Mouse (Mus musculus): ENCODE results near the gene Lnp1.
"Not testable (repeated sequence)": the region's sequence is repeated elsewhere in the genome, so short reads cannot be mapped to it uniquely, and the experiment has no call there.

Lnp1 gene

DNA sequence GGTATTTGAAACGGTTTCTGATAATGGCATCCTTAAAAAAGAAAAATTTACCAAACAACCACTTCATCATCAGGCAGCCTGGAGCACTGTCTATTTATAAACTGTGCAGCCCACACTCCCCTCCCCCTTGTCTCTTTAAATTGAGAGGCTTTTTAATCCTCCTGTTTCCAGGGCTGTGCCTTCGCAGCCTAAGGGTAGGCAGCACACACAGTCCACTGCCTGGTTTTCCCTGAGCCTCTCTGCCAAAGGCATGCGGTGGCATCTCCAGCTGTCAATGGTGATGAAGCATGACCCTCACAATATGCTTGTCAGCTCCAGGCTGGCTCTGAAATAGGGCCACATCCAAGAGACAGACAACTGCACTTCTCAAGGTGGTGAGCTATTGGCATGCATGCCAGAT is at the start of gene Lnp1:
TSS of gene Lnp1 (minus strand) at position 39 of the 400 bp plus-strand sequence.
- DNase-seq (ENCODE audit: low spot score), result no peak

DNA sequence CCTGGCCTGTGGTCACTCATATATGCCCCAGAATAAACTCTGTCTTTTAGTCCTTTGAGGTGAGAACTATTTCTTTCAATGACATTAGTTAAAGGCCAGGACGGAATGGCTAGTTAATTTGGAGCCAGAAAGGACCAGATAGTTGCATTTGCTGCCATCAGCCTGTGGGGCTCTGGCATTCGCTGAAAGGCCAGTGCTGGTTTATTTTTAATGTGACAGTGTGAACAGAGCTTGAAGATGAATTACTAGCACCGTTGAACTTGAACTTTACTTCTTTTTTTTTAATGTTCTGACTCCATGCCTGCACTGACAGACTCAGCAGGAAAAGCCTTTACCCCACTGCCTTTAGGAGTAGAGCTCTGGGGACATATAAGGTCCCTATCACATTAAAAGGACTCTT is 46.8 kb upstream of the Lnp1 start:
- DNase-seq (ENCODE audit: low spot score), result no peak

DNA sequence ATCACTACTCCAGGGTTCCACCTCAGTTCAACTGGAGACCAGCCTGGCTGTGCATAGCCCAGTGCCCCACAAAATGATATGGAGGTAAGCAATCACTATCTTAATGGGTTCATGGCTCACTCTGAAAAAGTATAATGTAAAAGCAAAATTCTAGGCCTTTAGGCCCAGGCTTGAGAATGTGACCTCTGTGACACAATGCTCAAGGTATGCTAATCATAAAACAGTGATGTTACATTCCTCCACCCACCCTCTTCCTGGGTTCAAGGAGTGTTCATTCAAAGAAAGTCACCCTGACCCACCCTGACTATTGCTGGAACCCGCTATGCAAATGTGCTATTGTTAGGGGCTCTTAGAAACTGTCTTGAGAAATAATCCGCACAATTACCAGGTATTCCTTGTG is 30.4 kb upstream of the Lnp1 start:
- DNase-seq (ENCODE audit: low spot score), result not testable (repeated sequence)

DNA sequence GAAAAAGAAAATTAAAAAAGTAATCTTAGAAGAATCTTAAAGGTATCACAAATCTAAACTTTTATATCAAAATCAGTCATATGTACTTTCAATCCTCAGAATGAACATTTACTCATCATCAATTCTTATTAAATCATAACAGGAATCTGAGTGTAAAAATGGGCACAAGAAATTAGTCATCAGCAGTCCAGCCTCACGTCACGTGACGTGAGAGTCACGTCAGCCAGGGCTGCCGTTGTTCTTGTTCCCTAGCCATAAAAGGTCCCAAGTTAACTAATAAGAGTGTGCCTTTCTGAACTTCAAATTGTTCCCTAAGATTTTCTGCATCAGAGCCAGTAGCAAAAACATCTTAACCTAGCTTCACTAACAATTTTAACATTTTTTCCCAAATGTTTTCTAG is 21.2 kb upstream of the Lnp1 start:
- no peak for DNase-seq (ENCODE audit: low spot score)

DNA sequence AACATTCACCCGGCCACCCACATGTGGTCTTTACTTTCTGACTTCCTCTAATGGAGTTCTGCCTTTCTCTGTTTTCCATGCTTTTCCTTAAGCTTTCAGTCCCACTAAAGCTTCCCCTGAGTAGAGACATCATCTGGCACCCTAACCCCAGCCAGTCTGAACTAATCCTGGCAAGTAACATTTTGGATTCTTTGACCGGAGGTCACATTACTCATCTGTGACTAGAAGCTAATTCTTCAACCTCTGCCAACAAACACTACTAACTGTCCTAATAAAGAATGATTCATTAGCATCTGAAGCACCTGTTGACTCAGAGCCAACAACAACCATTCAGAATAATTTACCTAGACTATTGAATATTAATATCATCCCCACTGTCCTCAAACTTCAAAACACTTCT is 14.5 kb upstream of the Lnp1 start:
- no peak for DNase-seq (ENCODE audit: low spot score)

DNA sequence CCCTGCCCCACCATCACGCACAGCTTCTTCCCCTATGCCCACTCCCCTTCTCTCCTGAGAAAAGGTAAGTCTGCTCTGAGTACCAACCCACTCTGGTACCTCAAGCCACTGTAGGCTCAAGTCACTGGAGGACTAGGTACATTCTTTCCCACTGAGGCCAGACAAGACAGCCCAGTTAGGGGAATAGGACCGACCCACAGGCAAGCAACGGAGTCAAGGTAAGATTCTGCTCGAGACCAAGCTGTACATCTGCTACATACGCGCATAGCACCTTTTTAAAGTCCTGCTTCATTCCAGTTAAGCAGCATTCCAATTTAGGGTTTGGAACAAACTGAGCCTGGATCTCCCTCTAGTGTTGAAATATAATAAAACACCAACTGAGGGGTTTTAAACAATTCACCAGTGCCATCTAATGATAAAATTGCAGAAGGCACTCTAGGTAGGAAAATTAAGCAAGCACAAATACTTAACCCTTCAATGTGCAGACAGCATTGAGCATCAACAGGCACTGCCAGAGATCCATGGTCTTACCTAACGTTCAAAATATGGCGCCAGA is 7.7 kb downstream of the Lnp1 start:
- DNase-seq (ENCODE audit: low spot score), result peak; percentile 84

DNA sequence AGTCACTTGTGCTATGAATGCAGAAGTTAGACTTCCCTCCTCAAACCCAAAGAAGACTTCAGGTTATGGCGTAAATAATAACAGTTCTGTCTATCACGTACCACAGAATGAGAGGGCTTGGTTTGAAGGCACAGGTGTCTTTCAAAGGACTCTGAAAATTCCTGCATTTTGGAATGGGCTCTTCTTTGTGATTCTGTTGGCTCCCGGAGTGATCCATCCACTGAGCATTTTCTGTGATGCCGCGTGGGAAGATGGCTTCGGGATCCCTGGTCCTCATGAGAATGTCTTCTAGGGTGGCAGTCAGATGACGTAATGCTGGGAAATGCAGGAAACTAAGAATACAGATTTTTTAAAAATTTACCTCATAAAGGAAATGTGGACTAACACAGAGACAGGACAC is 10.6 kb downstream of the Lnp1 start:
- DNase-seq (ENCODE audit: low spot score), result no peak

DNA sequence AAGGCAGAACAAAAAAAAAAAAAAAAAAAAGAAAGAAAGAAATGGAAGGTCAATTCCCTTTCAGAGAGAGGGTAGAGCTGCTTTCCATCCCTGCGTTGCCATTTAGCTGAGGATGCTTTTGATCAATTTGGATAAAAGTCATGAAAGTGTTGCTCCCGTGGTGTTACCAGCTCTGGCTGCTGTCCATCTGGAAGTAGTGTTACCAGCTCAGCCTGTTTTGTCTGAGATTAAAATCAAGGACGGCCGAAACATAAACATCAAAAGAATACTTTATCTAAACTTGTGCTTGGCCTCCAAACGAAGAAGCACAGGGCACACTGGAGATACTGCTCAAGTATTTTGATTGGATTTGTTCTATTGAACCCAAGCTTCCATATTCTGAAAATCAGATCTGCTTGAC is 18.9 kb downstream of the Lnp1 start:
- DNase-seq (ENCODE audit: low spot score), result no peak

DNA sequence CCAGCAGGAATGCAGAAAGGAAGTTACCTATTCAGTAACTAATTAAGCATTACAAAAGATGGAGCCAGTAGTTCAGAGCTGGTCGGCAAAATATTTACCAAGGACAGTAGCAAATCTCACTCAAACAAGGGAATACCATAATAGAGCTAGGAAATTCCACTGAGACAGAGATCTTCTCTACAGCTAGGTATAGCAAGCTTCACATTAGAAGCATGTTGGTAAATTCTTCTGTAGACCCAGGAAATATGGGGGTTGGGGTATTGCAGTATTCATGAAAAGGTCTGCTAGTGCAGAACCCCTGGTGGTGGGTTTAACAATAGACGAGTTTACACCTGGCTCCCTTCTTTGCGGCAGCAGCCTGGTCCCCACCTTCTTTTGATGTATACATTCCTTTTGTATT is 25.7 kb downstream of the Lnp1 start:
- DNase-seq (ENCODE audit: low spot score), result not testable (repeated sequence)

DNA sequence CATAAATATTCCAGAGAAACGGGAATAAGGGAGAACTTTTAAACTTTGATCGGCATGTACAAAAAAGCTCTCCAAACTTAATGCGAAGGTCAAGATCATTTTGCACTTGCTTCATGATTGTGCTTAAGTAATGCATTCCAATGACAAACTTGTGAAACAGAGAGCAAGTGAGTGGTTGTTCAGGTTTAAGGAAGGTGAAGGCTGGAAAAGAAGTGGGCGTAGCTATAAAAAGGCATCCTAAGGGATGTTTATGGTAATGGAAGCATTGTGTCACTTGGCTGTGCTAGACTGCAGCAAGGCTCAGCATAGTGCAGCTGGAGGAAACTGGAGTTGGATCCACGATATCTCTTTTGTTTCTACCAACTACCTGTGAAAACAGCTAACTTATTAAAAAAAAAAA is 36.3 kb downstream of the Lnp1 start:
- no peak for DNase-seq (ENCODE audit: low spot score)

DNA sequence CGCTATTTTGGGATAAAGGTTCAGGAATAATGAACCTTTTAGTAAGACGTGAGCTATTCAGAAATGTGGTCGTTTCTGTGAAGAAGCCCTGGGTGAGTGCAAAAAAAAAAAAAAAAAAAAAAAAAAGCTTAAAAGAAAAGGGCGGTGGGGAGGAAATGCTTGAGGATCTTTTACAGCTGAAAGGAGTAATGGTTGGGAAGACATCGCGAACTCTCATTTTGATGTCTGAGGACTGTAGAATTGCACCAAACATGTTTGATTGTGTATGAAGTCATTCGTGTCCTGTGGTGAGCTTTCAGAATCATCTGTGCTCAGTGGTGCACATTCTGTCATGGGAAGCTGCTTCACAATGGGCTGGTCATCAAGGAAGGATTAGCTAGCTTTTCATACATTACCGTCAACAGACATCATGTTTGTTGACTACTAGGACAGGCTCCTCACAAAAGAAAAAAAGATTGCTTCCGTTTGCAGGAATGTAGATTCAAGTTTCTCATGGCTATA is 41.2 kb downstream of the Lnp1 start:
- DNase-seq (ENCODE audit: low spot score), result peak; percentile 9

DNA sequence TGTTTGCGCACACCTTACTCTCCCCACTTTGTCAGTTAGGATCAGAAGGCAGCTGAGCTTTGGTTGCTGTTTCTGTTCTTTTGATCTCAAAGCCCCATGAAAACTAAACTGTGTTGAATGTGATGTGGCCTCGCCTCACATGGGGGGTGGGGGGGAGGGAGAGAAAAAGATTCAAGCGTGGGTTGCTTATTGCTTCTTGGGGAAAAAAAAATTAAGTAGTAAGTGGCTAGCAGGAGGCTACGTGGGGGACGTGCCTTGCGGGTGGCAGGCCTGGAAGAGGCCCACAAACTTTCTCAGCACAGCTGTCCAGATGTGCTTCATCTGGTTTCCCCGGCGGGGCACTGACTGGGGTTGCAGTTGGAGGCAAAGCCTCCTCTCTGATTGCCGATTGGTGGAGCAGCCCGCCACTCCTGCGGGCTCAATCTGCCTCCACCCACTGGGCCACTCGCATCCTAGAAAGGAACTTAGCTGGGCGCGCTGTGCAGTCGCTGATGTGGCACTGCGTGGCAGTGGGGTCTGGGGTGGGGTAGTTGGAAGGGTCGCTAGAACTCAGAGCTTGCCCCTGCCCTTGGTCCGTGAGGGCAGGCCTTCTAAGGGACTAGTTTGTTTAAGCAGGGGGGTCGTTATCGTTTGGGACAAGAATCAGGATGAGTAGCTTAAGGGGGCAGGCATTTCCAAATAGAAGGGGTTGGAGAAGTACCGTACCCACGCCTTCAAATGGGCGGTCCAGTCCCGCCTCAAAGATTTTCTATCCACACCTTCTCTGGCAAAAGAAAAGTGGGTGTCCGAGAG is 41.8 kb downstream of the Lnp1 start, which contains the start of gene Tmem45a:
TSS of gene Tmem45a (minus strand) at position 343 of the 792 bp plus-strand sequence.
- DNase-seq (ENCODE audit: low spot score), result peak; percentile 88

DNA sequence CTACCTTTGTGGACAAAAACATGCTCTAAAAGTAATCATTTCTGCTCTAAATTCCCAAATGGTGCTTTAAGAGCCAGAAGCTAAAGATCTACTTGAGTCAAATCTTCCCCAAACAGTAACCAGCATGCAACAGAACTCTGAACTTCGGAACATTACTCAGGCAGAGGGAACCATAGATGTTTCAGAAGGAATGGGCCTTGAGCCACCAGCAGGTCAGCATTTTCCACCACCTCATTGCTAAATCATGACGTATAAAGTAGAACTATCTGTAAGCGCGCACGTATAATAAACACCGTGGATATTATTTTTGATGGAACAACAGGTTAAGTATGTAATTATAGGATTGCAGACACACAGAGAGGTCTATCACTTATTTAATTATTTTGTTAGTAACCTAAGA is 43.0 kb downstream of the Lnp1 start:
- DNase-seq (ENCODE audit: low spot score), result no peak

DNA sequence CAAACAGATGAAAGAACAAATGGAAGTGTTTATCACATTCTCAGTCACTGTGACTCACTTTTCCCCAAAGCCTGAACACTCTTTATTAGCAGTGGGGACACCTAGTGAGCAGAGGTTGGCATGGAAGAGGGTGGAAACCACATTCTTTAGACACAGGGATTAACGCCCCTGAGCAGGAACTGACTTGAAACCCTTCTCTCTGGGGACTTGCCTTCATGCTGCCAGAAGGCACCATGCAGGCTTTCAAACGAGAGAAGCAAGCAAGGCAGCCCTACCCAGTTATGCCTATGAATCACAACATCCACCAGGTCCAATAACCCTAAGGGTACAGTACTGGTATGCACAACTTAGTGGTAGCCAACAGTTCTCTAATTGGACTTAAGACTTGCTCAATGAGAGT is 54.5 kb downstream of the Lnp1 start:
- no peak for DNase-seq (ENCODE audit: low spot score)

DNA sequence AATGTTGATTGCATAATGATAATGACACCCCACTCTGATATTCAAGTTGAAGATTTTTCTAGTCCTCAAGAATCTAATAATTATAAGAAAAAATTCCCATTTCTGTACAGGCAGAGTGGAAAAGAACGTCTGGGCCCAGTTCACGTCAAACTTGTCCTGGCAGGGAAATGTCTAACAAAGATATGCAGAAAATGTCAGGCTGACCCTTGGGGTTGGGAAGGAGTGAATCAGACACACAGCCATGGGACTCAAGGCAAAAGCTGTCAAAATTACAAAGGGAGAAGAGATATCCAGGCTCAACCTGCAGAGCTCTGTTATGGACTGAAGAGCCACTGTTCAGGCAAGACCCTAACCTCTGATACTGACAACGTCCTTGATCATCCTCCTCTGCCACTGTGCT is 57.4 kb downstream of the Lnp1 start:
- DNase-seq (ENCODE audit: low spot score), result no peak

DNA sequence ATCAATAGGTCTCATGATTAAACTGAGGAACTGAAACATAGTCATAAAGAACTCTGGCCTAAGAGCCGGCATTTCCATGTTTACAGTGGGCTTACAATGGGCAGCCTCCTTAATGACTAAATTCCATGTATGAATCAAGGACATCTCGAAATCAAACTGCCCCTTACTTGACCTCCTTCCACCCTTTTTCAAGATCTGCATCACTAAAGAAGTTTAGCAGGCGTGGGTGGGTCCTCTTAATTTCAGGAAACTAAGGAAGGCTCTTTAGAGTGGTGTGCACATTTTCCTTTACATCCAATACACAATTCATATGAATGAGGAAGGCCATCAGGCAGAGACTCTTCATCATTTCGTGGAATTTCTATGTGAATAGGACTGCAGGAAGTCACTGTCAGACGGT is 59.5 kb downstream of the Lnp1 start:
- no peak for DNase-seq (ENCODE audit: low spot score)

DNA sequence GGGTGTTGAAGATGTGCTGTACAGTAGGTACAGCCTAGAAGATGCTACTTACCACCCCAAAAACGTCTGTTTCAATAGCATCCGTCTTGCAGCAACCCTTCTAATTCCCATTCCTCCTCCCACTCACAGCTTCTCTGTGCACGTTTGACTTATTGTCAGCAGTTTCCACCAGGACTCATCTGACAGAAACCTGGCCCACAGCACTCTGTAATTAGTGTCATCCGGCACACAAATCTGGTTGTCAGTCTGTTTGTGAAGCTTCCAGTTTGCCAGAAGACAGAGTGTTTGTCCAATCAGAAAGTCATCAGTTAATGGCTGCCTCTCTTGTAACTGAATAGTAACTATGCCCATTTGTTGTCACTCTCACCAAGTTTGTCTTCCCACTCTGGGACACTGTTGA is 60.3 kb downstream of the Lnp1 start:
- DNase-seq (ENCODE audit: low spot score), result no peak
